Mouse (Mus musculus): ENCODE data around the gene Ahdc1. TPM values are rescaled to one million over a fixed set of nuclear protein-coding genes. Genes with fewer than 3 reads are reported as not detected.

Gene Ahdc1
- polyA plus RNA-seq, 1 experiment from 2014 or later, result 8.1 TPM

GRCm38 (mm10) chr4:133026826-133027375 lies 15.8 kb downstream of the Ahdc1 start:
- Histone ChIP-seq H3K27me3 (replicated peaks; ENCODE audit: control insufficient read depth, insufficient read depth, low read length) (no peaks in the 10 kb centered on the region), H3K36me3 (ENCODE audit: control insufficient read depth, insufficient read depth, low read length) (peaks cover 8% of the 10 kb centered on the region; the same call in 1 of the 2 replicates), H3K4me1 (replicated peaks; ENCODE audit: control insufficient read depth, insufficient read depth, low read length) (peaks cover 51% of the 10 kb centered on the region), H3K9ac (ENCODE audit: low read length) (no peak overlapping the region), H3K27ac (ENCODE audit: low read depth) (no peak overlapping the region), H3K4me3 (ENCODE audit: low read depth, low read length) (no peak overlapping the region), H3K4me2 (ENCODE audit: low read length) (no peak overlapping the region), H3K9me3 (ENCODE audit: control insufficient read depth, low read length) (no peaks in the 10 kb centered on the region)
- DNase-seq (ENCODE audit: low spot score) (no peak), ATAC-seq (replicated peaks; ENCODE audit: low FRiP score, low TSS enrichment, low read depth) (no peak)
- 40% methylated on average over 2 of the region's 2 CpGs for WGBS

- H3K4me1 ChIP-seq (replicated peaks; ENCODE audit: control insufficient read depth, insufficient read depth, low read length), result peaks cover 44% of the 10 kb centered on the region
- H3K27ac ChIP-seq (ENCODE audit: low read depth), result no peak overlapping the region
- H3K9ac ChIP-seq (ENCODE audit: low read length), result no peak overlapping the region
- H3K9me3 ChIP-seq (ENCODE audit: control insufficient read depth, low read length), result no peaks in the 10 kb centered on the region
- no peak for DNase-seq (ENCODE audit: low spot score)
- 66% methylated on average over 10 of the region's 10 CpGs for WGBS
- H3K36me3 ChIP-seq (ENCODE audit: control insufficient read depth, insufficient read depth, low read length), result peaks cover 8% of the 10 kb centered on the region; the same call in 1 of the 2 replicates
- no peaks in the 10 kb centered on the region for H3K27me3 ChIP-seq (replicated peaks; ENCODE audit: control insufficient read depth, insufficient read depth, low read length)
- ATAC-seq (replicated peaks; ENCODE audit: low FRiP score, low TSS enrichment, low read depth), result no peak
- no peak overlapping the region for H3K4me3 ChIP-seq (ENCODE audit: low read depth, low read length)
- no peak overlapping the region for H3K4me2 ChIP-seq (ENCODE audit: low read length)
Observed at GRCm38 (mm10) chr4:133027721-133028120, 16.7 kb downstream of the Ahdc1 start.

- H3K4me1 ChIP-seq (replicated peaks; ENCODE audit: control insufficient read depth, insufficient read depth, low read length), result peaks cover 40% of the 10 kb centered on the region
- H3K4me2 ChIP-seq (ENCODE audit: low read length), result no peak overlapping the region
- H3K4me3 ChIP-seq (ENCODE audit: low read depth, low read length), result no peak overlapping the region
- ATAC-seq (replicated peaks; ENCODE audit: low FRiP score, low TSS enrichment, low read depth) (no peak), DNase-seq (ENCODE audit: low spot score) (no peak)
- 74% methylated on average over 6 of the region's 6 CpGs for WGBS
- no peak overlapping the region for H3K9ac ChIP-seq (ENCODE audit: low read length)
- H3K27me3 ChIP-seq (replicated peaks; ENCODE audit: control insufficient read depth, insufficient read depth, low read length), result no peaks in the 10 kb centered on the region
- H3K36me3 ChIP-seq (ENCODE audit: control insufficient read depth, insufficient read depth, low read length), result peaks cover 8% of the 10 kb centered on the region; the same call in 1 of the 2 replicates
- H3K27ac ChIP-seq (ENCODE audit: low read depth), result no peak overlapping the region
- no peaks in the 10 kb centered on the region for H3K9me3 ChIP-seq (ENCODE audit: control insufficient read depth, low read length)
Observed at GRCm38 (mm10) chr4:133028193-133028592, 17.1 kb downstream of the Ahdc1 start.

- H3K4me3 ChIP-seq (ENCODE audit: low read depth, low read length), result no peak overlapping the region
- WGBS, result 80% methylated on average over 6 of the region's 6 CpGs
- no peak for DNase-seq (ENCODE audit: low spot score)
- ATAC-seq (replicated peaks; ENCODE audit: low FRiP score, low TSS enrichment, low read depth), result no peak
- H3K4me2 ChIP-seq (ENCODE audit: low read length), result no peak overlapping the region
- H3K9me3 ChIP-seq (ENCODE audit: control insufficient read depth, low read length), result no peaks in the 10 kb centered on the region
- no peak overlapping the region for H3K9ac ChIP-seq (ENCODE audit: low read length)
- no peak overlapping the region for H3K27ac ChIP-seq (ENCODE audit: low read depth)
- H3K4me1 ChIP-seq (replicated peaks; ENCODE audit: control insufficient read depth, insufficient read depth, low read length), result peaks cover 33% of the 10 kb centered on the region
- no peaks in the 10 kb centered on the region for H3K27me3 ChIP-seq (replicated peaks; ENCODE audit: control insufficient read depth, insufficient read depth, low read length)
- peaks cover 8% of the 10 kb centered on the region; the same call in 1 of the 2 replicates for H3K36me3 ChIP-seq (ENCODE audit: control insufficient read depth, insufficient read depth, low read length)
Observed at GRCm38 (mm10) chr4:133028875-133029274, 17.8 kb downstream of the Ahdc1 start.

- no peaks in the 10 kb centered on the region for H3K9me3 ChIP-seq (ENCODE audit: control insufficient read depth, low read length)
- H3K4me3 ChIP-seq (ENCODE audit: low read depth, low read length), result no peak overlapping the region
- H3K4me2 ChIP-seq (ENCODE audit: low read length), result no peak overlapping the region
- H3K4me1 ChIP-seq (replicated peaks; ENCODE audit: control insufficient read depth, insufficient read depth, low read length), result peaks cover 7% of the 10 kb centered on the region; the same call in 1 of the 2 replicates
- peaks cover 5% of the 10 kb centered on the region; the same call in 1 of the 2 replicates for H3K36me3 ChIP-seq (ENCODE audit: control insufficient read depth, insufficient read depth, low read length)
- no peak for ATAC-seq (replicated peaks; ENCODE audit: low FRiP score, low TSS enrichment, low read depth)
- no peak for DNase-seq (ENCODE audit: low spot score)
- H3K27ac ChIP-seq (ENCODE audit: low read depth), result no peak overlapping the region
- 89% methylated on average over 8 of the region's 8 CpGs for WGBS
- H3K27me3 ChIP-seq (replicated peaks; ENCODE audit: control insufficient read depth, insufficient read depth, low read length), result no peaks in the 10 kb centered on the region
- no peak overlapping the region for H3K9ac ChIP-seq (ENCODE audit: low read length)
Observed at GRCm38 (mm10) chr4:133032410-133033095, 21.5 kb downstream of the Ahdc1 start.

- Histone ChIP-seq H3K27me3 (replicated peaks; ENCODE audit: control insufficient read depth, insufficient read depth, low read length) (no peaks in the 10 kb centered on the region), H3K27ac (ENCODE audit: low read depth) (no peak overlapping the region), H3K4me1 (replicated peaks; ENCODE audit: control insufficient read depth, insufficient read depth, low read length) (peaks cover 12% of the 10 kb centered on the region; the same call in 1 of the 2 replicates), H3K9ac (ENCODE audit: low read length) (no peak overlapping the region), H3K36me3 (ENCODE audit: control insufficient read depth, insufficient read depth, low read length) (no peaks in the 10 kb centered on the region; the same call in 1 of the 2 replicates), H3K4me3 (ENCODE audit: low read depth, low read length) (no peak overlapping the region), H3K4me2 (ENCODE audit: low read length) (no peak overlapping the region), H3K9me3 (ENCODE audit: control insufficient read depth, low read length) (no peaks in the 10 kb centered on the region)
- WGBS, result 79% methylated on average over 10 of the region's 10 CpGs
- ATAC-seq (replicated peaks; ENCODE audit: low FRiP score, low TSS enrichment, low read depth) (no peak), DNase-seq (ENCODE audit: low spot score) (no peak)
Observed at GRCm38 (mm10) chr4:133034478-133034877, 23.4 kb downstream of the Ahdc1 start.

GRCm38 (mm10) chr4:133035446-133035845 lies 24.4 kb downstream of the Ahdc1 start:
- peaks cover 14% of the 10 kb centered on the region for H3K4me1 ChIP-seq (replicated peaks; ENCODE audit: control insufficient read depth, insufficient read depth, low read length)
- H3K9me3 ChIP-seq (ENCODE audit: control insufficient read depth, low read length), result no peaks in the 10 kb centered on the region
- DNase-seq (ENCODE audit: low spot score), result no peak
- H3K4me2 ChIP-seq (ENCODE audit: low read length), result no peak overlapping the region
- no peaks in the 10 kb centered on the region for H3K27me3 ChIP-seq (replicated peaks; ENCODE audit: control insufficient read depth, insufficient read depth, low read length)
- 100% methylated on average over 1 of the region's 1 CpGs for WGBS
- H3K9ac ChIP-seq (ENCODE audit: low read length), result no peak overlapping the region
- H3K36me3 ChIP-seq (ENCODE audit: control insufficient read depth, insufficient read depth, low read length), result no peaks in the 10 kb centered on the region; the same call in 1 of the 2 replicates
- H3K4me3 ChIP-seq (ENCODE audit: low read depth, low read length), result no peak overlapping the region
- no peak overlapping the region for H3K27ac ChIP-seq (ENCODE audit: low read depth)
- ATAC-seq (replicated peaks; ENCODE audit: low FRiP score, low TSS enrichment, low read depth), result no peak

GRCm38 (mm10) chr4:133035946-133036345 lies 24.9 kb downstream of the Ahdc1 start:
- Histone ChIP-seq H3K4me2 (ENCODE audit: low read length) (no peak overlapping the region), H3K36me3 (ENCODE audit: control insufficient read depth, insufficient read depth, low read length) (no peaks in the 10 kb centered on the region; the same call in 1 of the 2 replicates), H3K4me3 (ENCODE audit: low read depth, low read length) (no peak overlapping the region), H3K4me1 (replicated peaks; ENCODE audit: control insufficient read depth, insufficient read depth, low read length) (peaks cover 19% of the 10 kb centered on the region), H3K9ac (ENCODE audit: low read length) (no peak overlapping the region), H3K9me3 (ENCODE audit: control insufficient read depth, low read length) (no peaks in the 10 kb centered on the region), H3K27ac (ENCODE audit: low read depth) (no peak overlapping the region), H3K27me3 (replicated peaks; ENCODE audit: control insufficient read depth, insufficient read depth, low read length) (no peaks in the 10 kb centered on the region)
- DNase-seq (ENCODE audit: low spot score), result no peak
- WGBS, result 70% methylated on average over 3 of the region's 3 CpGs
- ATAC-seq (replicated peaks; ENCODE audit: low FRiP score, low TSS enrichment, low read depth), result no peak

- H3K36me3 ChIP-seq (ENCODE audit: control insufficient read depth, insufficient read depth, low read length), result no peaks in the 10 kb centered on the region
- H3K9me3 ChIP-seq (ENCODE audit: control insufficient read depth, low read length), result no peaks in the 10 kb centered on the region
- DNase-seq (ENCODE audit: low spot score) (no peak), ATAC-seq (replicated peaks; ENCODE audit: low FRiP score, low TSS enrichment, low read depth) (no peak)
- H3K27ac ChIP-seq (ENCODE audit: low read depth), result no peak overlapping the region
- no peaks in the 10 kb centered on the region for H3K27me3 ChIP-seq (replicated peaks; ENCODE audit: control insufficient read depth, insufficient read depth, low read length)
- H3K9ac ChIP-seq (ENCODE audit: low read length), result no peak overlapping the region
- H3K4me2 ChIP-seq (ENCODE audit: low read length), result no peak overlapping the region
- peaks cover 32% of the 10 kb centered on the region for H3K4me1 ChIP-seq (replicated peaks; ENCODE audit: control insufficient read depth, insufficient read depth, low read length)
- 45% methylated on average over 8 of the region's 9 CpGs for WGBS
- H3K4me3 ChIP-seq (ENCODE audit: low read depth, low read length), result no peak overlapping the region
Observed at GRCm38 (mm10) chr4:133037293-133037692, 26.2 kb downstream of the Ahdc1 start.
